Mouse (Mus musculus): ENCODE data around the gene E2f8. TPM values are rescaled to one million over a fixed set of nuclear protein-coding genes. Genes with fewer than 3 reads are reported as not detected.

Gene E2f8
- total and polyA plus RNA-seq, 3 experiments: 2.6 to 17.1 (median 3.8) TPM

- in situ Hi-C loops (cut with MboI; ENCODE audit: low pct_ligation_motif_present, low pct_unique_long_range_greater_than_20kb, low sequenced_read_pairs): no loop called here
- Histone ChIP-seq H3K4me2 (ENCODE audit: insufficient read depth, low read depth, poor library complexity, severe bottlenecking) (no peak overlapping the region), H3K4me1 (ENCODE audit: control insufficient read depth in 1 of 2, insufficient read depth in 2 of 2) (peaks cover 0 to 13% of the 10 kb centered on the region in 2 experiments; a peak in 1 of 4 replicates), H3K27ac (ENCODE audit: insufficient read depth, low read depth) (no peak overlapping the region), H3K9ac (ENCODE audit: insufficient read depth, low read depth) (no peak overlapping the region), H3K4me3 (replicated peaks in 1 of 3; ENCODE audit: low read depth in 2 of 3, low read length in 2 of 3, poor library complexity in 1 of 3) (no peak overlapping the region), H3K79me2 (replicated peaks; ENCODE audit: control insufficient read depth, extremely low read depth, insufficient read depth, poor library complexity, severe bottlenecking) (no peaks in the 10 kb centered on the region), H3K36me3 (replicated peaks in 1 of 2; ENCODE audit: control insufficient read depth in 1 of 2, insufficient read depth in 1 of 2, low read length in 1 of 2) (peaks cover 8 to 28% of the 10 kb centered on the region in 2 experiments), H3K27me3 (replicated peaks) (no peaks in the 10 kb centered on the region), H3K9me3 (replicated peaks; ENCODE audit: low read length) (no peaks in the 10 kb centered on the region)
- dilution Hi-C loops (cut with MboI; ENCODE audit: extremely low pct_ligation_motif_present, extremely low pct_unique_long_range_greater_than_20kb, low sequenced_read_pairs): no loop called here
- no peak for DNase-seq (ENCODE audit: extremely low read depth)
- TF ChIP-seq BHLHE40 (IDR thresholded peaks at IDR 0.05; ENCODE audit: low read depth, low read length) (no peak), NELFE (IDR thresholded peaks at IDR 0.05; ENCODE audit: low read depth, low read length) (no peak), POLR2A (IDR thresholded peaks at IDR 0.05; ENCODE audit: low read depth, low read length) (no peak), SIN3A (IDR thresholded peaks at IDR 0.05; ENCODE audit: low read length) (no peak), HCFC1 (IDR thresholded peaks at IDR 0.05; ENCODE audit: low read depth, low read length) (no peak), CHD1 (IDR thresholded peaks at IDR 0.05; ENCODE audit: low read depth, low read length) (no peak), E2F4 (IDR thresholded peaks at IDR 0.05; ENCODE audit: insufficient replicate concordance, low read depth, low read length) (no peak), PAX5 (IDR thresholded peaks at IDR 0.05; ENCODE audit: low read length) (no peak), TBP (conservative IDR thresholded peaks at IDR 0.05; ENCODE audit: low read depth, low read length) (no peak), NRF1 (IDR thresholded peaks at IDR 0.05; ENCODE audit: low read depth, low read length) (no peak), ELF1 (IDR thresholded peaks at IDR 0.05; ENCODE audit: low read depth, low read length) (no peak), MXI1 (IDR thresholded peaks at IDR 0.05; ENCODE audit: low read depth, low read length) (no peak)
These were observed 19.6 kb downstream of the E2f8 start for GRCm38 (mm10) chr7:48861796-48862195.

- Histone ChIP-seq H3K4me1 (ENCODE audit: control insufficient read depth in 1 of 2, insufficient read depth in 2 of 2) (peaks cover 0 to 13% of the 10 kb centered on the region in 2 experiments; a peak in 1 of 4 replicates), H3K9ac (ENCODE audit: insufficient read depth, low read depth) (no peak overlapping the region), H3K27ac (ENCODE audit: insufficient read depth, low read depth) (no peak overlapping the region), H3K4me2 (ENCODE audit: insufficient read depth, low read depth, poor library complexity, severe bottlenecking) (no peak overlapping the region), H3K9me3 (replicated peaks; ENCODE audit: low read length) (no peaks in the 10 kb centered on the region), H3K36me3 (replicated peaks in 1 of 2; ENCODE audit: control insufficient read depth in 1 of 2, insufficient read depth in 1 of 2, low read length in 1 of 2) (peaks cover 7 to 22% of the 10 kb centered on the region in 2 experiments), H3K79me2 (replicated peaks; ENCODE audit: control insufficient read depth, extremely low read depth, insufficient read depth, poor library complexity, severe bottlenecking) (no peaks in the 10 kb centered on the region), H3K4me3 (replicated peaks in 1 of 3; ENCODE audit: low read depth in 2 of 3, low read length in 2 of 3, poor library complexity in 1 of 3) (no peak overlapping the region), H3K27me3 (replicated peaks) (no peaks in the 10 kb centered on the region)
- dilution Hi-C loops (cut with MboI; ENCODE audit: extremely low pct_ligation_motif_present, extremely low pct_unique_long_range_greater_than_20kb, low sequenced_read_pairs) (no loop called here), in situ Hi-C loops (cut with MboI; ENCODE audit: low pct_ligation_motif_present, low pct_unique_long_range_greater_than_20kb, low sequenced_read_pairs) (no loop called here)
- TF ChIP-seq ZNF384 (IDR thresholded peaks at IDR 0.05; ENCODE audit: low read depth, low read length) (no peak), KAT2A (IDR thresholded peaks at IDR 0.05; ENCODE audit: insufficient replicate concordance, low read length) (no peak), ZMIZ1 (IDR thresholded peaks at IDR 0.05; ENCODE audit: low read depth, low read length) (no peak), CHD1 (IDR thresholded peaks at IDR 0.05; ENCODE audit: low read depth, low read length) (no peak)
- no peak for DNase-seq (ENCODE audit: extremely low read depth)
These were observed 20.4 kb downstream of the E2f8 start for GRCm38 (mm10) chr7:48860948-48861347.

- in situ Hi-C loops (cut with MboI; ENCODE audit: low pct_ligation_motif_present, low pct_unique_long_range_greater_than_20kb, low sequenced_read_pairs) (no loop called here), dilution Hi-C loops (cut with MboI; ENCODE audit: extremely low pct_ligation_motif_present, extremely low pct_unique_long_range_greater_than_20kb, low sequenced_read_pairs) (no loop called here)
- Histone ChIP-seq H3K36me3 (replicated peaks in 1 of 2; ENCODE audit: control insufficient read depth in 1 of 2, insufficient read depth in 1 of 2, low read length in 1 of 2) (peaks cover 0 to 9% of the 10 kb centered on the region in 2 experiments), H3K4me1 (ENCODE audit: control insufficient read depth in 1 of 2, insufficient read depth in 2 of 2) (0 out of 4 replicates have a peak, but pooled peaks cover 0 to 3% of the 10 kb centered on the region in 2 experiments), H3K79me2 (replicated peaks; ENCODE audit: control insufficient read depth, extremely low read depth, insufficient read depth, poor library complexity, severe bottlenecking) (no peaks in the 10 kb centered on the region), H3K9me3 (replicated peaks; ENCODE audit: low read length) (no peaks in the 10 kb centered on the region), H3K9ac (ENCODE audit: insufficient read depth, low read depth) (no peak overlapping the region), H3K4me3 (replicated peaks in 1 of 3; ENCODE audit: low read depth in 2 of 3, low read length in 2 of 3, poor library complexity in 1 of 3) (no peak overlapping the region), H3K27ac (ENCODE audit: insufficient read depth, low read depth) (no peak overlapping the region), H3K4me2 (ENCODE audit: insufficient read depth, low read depth, poor library complexity, severe bottlenecking) (no peak overlapping the region), H3K27me3 (replicated peaks) (no peaks in the 10 kb centered on the region)
- DNase-seq (ENCODE audit: extremely low read depth): no peak
- TF ChIP-seq RCOR1 (conservative IDR thresholded peaks at IDR 0.05; ENCODE audit: low read depth, low read length): no peak
- no peak for TF ChIP-seq BHLHE40 (IDR thresholded peaks at IDR 0.05; ENCODE audit: low read depth, low read length)
- TF ChIP-seq RAD21 (IDR thresholded peaks at IDR 0.05; ENCODE audit: low read depth, low read length): no peak
- no peak for TF ChIP-seq GABPA (IDR thresholded peaks at IDR 0.05; ENCODE audit: insufficient replicate concordance, low read depth, low read length)
- no peak for TF ChIP-seq CHD1 (IDR thresholded peaks at IDR 0.05; ENCODE audit: low read depth, low read length)
- no peak for TF ChIP-seq ZNF384 (IDR thresholded peaks at IDR 0.05; ENCODE audit: low read depth, low read length)
- TF ChIP-seq MYC (IDR thresholded peaks at IDR 0.05; ENCODE audit: low read depth, low read length): no peak
- TF ChIP-seq MEF2A (IDR thresholded peaks at IDR 0.05; ENCODE audit: borderline replicate concordance, low read depth, low read length): no peak
- TF ChIP-seq ZKSCAN1 (IDR thresholded peaks at IDR 0.05; ENCODE audit: borderline replicate concordance, low read depth, low read length): no peak
- TF ChIP-seq ZMIZ1 (IDR thresholded peaks at IDR 0.05; ENCODE audit: low read depth, low read length): no peak
- TF ChIP-seq JUN (IDR thresholded peaks at IDR 0.05; ENCODE audit: insufficient read depth, low read depth, low read length): no peak
- no peak for TF ChIP-seq TCF12 (IDR thresholded peaks at IDR 0.05; ENCODE audit: low read depth, low read length)
- TF ChIP-seq JUND (conservative IDR thresholded peaks at IDR 0.05; ENCODE audit: low read depth, low read length): no peak
- TF ChIP-seq ZC3H11A (IDR thresholded peaks at IDR 0.05; ENCODE audit: low read depth, low read length): no peak
- no peak for TF ChIP-seq MAZ (IDR thresholded peaks at IDR 0.05; ENCODE audit: low read depth, low read length)
- no peak for TF ChIP-seq KAT2A (IDR thresholded peaks at IDR 0.05; ENCODE audit: insufficient replicate concordance, low read length)
These were observed 22.0 kb downstream of the E2f8 start for GRCm38 (mm10) chr7:48859362-48859761.

Measured in CH12.LX (cell line).